Mouse (Mus musculus) layer of hippocampus, adult 18-20 months (tissue): ENCODE results near the gene Tenm4. TPM values are rescaled to one million over a fixed set of nuclear protein-coding genes. Genes with fewer than 3 reads are reported as not detected.

ENCODE experiments used
- DNase-seq, 2 experiments: peaks; one replicate each; pipeline ENCODE4 v3.0.0; 2022; ENCODE audit warnings: low spot score in 2 of 2
- total RNA-seq, 2 experiments: library from RNA; stranded (reverse); gene quantifications; 2 replicates each; pipeline ENCODE4 v1.2.3; 2021

Tenm4 gene
- total RNA-seq, 2 experiments from 2014 or later, result 107 to 108 TPM

DNA sequence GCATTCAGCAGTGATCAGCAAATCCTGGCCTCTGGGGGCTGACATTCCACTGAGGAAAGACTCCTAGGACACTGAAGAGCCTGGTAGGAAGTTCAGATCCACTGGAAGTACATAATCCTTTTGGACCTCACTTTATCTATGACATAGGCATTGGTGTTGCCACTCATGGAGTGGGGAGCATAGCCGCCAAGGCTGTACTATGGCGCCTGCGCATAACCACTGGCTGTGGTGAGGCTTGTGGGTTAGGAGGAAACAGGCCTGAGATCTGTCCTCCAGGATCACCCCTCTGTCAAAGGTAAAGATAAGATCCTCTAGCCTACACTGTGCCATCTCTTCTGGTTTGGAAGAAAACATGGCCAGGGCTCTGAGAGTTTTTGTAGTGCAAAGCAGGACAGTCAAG is 712.3 kb downstream of the Tenm4 start:
- DNase-seq, result no peak

DNA sequence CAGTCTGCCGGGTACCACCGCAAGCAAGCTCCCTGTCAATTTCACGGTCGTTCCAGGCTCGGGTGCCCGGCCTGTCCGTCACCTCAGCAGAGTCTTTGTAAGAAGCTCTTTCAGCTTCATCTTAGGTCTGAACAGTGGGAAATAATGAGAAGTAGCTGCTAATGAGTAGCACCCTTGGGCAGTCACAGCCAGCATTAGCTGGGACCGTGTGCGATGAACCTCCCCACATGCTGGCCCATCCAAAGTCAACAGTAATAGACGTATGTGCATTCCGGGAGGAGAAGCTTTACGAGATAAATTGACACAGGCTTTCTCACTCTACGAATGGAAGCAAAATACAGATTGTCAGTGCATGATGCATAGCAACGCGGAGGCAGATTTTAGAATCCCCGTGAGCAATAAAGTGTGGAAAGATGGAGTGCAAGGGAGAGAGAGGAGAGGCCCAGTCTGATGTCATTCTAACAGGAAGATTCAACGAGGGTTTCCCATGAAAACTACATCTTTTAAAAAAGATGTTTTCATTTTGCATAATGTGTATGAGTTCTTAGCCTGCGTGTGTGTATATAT is 716.1 kb downstream of the Tenm4 start:
- DNase-seq, result no peak

DNA sequence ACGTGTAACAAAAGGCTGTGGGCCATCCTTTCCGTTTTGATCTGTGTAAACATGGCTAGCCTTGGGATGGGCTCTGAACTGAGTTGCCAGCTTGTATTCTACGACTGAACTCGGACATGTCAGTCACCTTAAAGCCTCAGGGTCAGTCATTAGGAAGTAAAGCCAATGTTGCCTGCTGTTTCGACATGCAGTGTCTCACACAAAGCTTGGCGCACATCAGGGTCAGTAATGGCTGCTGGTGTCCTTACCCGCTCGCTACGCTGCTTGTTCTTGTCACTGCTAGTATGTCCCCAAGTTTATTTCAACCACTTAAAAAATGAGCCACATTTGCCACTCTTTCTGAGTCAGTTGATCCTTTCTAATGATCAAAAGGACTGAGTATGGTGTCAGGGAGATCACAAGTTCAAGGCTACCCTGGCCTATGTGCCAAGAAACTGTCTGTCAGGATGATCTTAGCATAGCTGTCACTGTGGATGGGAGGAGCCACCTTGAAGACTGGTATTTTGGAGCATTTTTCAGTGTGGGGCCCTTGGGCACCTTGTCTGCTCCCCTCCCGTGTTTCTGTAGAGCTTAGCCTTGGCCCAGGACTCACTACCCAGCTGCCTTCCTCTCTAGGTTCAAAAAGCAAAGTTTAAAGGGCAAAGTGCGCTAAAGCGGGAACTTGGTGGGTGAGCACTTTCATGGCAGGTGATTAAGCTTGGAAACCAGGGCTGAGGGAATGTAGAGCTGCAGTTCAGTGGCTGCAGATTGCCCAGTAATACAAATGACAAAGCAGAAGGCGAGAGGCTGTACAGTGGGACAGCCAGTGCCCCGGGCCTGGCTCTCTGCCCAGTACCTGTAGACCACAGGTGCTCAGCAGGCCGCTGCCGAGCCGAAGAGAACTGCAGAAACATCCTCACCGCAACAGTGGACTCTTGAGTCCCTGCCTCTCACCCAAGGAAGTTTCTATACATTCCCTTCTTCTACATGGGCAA is 718.3 kb downstream of the Tenm4 start:
- no peak for DNase-seq

DNA sequence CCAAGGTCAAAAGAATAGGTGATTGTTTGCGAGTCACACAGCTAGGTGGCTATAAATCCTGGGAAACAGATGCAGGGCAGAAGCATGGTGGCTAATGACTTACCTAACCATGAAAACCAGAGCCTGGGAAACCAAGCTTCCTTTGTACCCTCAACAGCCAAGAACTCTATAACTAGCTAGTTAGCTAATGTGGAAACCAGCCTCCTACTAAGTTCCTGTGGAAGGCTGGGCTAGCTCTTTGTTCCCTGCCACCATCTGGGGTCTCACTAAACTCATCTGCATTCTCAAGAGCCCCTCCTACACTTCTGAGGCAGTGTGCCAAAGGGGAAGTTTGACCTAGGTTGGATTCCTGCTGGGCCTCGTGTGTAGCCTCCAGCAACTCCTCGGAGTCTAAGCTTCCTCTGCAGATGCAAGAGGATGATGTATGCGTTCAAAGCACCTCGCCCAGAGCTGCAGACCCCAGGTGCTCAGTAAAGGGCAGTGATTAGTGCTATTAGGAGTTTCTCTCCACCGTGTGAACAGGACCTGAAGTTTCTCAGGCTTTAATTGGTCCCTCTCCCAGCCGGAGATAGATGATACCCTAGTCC is 719.1 kb downstream of the Tenm4 start:
- no peak for DNase-seq

DNA sequence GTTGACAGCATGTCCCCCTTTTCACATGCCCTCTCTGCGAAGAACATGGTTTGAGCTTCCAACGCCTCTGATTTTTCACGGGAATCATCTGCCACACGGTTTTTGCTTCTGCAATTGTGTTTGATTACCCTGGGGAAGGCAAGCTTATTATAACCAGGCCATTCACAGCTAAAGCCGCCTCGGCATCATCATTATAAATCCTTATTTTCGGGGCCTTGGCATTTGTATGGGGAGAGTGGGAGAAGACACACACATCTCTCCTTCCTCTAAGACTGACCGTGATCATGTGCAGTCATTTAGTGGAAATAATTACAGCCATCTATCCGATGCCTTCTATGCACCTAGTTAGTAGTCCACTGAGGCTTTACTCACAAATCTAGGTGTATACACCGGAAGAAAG is 719.9 kb downstream of the Tenm4 start:
- no peak for DNase-seq

DNA sequence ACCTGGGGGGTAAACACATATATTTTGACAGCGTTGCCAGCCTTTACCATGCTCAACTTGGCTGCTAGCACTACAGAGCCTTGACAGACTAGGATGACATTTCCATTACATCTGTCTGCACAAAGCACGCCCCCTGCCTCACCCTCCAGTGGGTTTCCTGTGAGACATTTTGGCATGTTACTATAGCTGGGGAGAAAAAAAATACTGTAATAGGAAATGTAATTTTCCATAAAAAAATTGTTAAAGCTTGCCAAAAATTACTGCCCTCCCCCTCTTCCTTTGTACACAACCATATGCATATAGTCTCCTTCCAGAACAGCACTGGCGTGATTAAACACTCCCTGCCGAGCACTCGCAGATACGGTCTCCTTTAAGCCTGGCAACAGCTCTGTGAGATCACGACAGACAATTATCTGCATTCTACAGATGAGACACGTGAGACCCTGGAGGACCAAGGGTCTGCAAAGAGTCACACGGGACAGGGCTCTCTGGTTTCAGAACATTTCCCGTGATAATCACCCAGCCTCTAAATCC is 728.1 kb downstream of the Tenm4 start:
- peak; percentile 45 to 59 for DNase-seq

DNA sequence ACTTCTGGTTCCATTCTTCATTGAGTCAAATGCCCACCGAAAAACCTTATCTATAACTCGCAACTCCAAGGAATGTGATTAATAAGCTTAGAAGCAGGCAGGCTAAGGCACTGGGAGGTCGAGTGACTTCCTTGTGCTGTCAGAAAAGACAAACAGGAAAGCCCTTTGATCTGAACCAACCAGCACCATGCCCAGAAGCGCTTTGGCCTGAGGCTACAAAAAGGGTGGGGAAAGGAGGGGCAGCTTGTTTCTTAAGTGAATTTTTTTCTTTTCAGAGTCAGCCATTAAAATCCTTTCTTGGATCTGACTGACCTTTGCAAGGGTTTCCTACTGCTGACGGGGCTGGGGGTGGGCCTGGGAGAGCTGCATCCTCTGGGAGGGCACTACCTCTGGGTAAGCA is 731.1 kb downstream of the Tenm4 start:
- DNase-seq, result no peak

DNA sequence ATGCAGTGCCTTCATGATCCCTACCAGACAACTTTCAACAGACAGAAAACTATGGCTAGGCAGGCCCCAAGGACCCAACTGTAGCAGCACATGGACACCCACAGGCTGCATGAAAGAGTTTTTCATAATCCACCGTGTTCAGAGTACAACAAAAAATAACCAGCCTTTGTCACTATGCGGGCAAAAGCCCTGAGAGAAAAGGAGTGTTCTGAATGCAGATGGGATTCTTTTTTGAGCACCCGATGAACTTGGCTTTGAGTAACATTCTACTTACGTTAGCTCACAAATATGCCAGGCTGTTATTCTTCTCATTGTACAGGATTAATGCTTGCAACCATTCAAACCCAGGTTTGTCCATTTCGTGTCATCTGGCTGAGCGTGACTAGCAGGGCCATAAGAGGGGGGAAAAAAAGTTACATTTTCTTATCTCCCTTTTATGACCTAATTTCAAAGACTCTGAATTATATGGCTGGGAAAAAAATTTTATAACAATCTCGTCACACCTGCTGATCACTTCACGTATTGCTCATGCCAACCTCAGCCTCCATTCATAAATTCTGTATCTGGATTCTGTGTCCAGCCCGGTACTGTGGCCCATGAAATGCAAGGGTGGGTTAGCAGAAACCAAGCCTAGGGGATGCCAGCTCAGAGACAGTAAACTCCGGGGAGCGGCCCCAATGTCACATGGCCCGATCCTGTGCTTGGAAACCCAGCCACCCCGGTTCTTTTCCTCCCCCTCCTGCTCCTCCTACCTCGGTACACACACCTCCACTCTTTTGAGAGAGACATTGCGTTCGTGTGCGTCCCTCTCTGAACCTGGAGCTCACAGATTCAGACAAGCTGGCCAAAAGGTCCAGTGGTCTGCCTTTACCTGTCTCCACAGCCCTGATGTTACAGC is 732.3 kb downstream of the Tenm4 start:
- peak in 1 of 2 experiments; percentile 58 for DNase-seq

DNA sequence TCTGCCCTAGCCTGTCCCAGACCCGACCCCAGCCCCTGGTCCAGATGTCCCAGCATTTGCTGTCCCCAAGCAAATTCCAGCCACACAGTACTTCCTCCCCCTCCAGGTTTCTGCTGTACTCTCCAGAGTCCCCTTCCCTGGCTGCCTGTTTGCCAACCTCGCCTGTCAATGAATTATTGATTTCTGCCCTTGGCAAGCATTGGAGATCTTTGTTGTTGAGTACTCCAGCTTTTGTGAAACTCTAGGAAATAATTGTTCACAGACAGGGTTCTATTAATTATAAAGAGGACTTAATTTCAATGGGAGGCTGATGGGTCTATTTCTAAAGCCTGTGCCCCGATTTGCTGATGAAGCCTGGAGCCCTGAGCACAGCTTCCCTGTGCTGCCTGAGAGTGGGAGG is 733.4 kb downstream of the Tenm4 start:
- DNase-seq, result no peak

DNA sequence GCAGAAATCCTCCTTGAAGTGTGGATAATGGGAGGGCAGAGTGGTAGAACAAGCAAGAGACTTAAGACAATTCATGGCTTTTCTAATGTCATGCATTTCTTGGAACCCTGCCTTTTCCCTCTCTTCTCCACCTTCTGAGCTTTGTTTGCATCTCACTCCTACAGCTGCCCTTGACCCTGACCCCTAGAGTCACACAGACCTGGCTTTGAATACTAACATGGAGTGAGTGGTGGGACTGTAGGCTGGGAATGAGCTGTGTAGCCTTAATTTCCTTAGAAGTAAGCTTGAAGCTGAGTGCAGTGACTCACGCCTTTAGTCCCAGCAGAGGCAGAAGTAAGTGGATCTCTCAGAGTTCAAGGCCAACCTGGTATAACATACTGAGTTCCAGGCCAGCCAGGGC is 733.9 kb downstream of the Tenm4 start:
- DNase-seq, result no peak

DNA sequence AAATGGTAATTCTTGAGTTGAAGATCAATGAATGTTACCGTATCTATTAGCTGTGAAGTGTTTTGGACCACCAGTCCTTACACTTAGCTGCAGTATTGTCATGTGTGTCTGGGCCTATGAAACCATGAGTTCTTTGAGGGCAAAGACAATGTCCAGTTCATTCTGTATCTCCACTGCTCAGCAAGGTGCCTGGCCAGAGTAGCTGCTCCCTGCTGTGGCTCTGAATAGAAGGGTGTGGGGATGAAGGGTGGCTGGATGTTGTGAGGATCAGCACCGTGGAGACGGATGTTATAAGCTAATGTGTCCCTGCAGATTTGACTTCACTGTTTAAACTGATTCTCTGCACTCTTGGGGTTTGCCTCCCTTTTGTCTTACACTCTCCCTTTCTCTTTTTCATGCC is 734.4 kb downstream of the Tenm4 start:
- no peak for DNase-seq

DNA sequence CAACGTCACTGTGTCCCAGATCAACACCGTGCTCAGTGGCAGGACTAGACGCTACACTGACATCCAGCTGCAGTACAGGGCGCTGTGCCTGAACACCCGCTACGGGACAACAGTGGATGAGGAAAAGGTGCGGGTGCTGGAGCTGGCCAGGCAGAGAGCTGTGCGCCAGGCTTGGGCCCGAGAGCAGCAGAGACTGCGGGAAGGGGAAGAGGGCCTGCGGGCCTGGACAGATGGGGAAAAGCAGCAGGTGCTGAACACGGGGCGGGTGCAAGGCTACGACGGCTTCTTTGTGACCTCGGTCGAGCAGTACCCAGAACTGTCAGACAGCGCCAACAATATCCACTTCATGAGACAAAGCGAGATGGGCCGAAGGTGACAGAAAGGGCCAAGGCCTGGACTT is 735.2 kb downstream of the Tenm4 start:
- DNase-seq, result no peak

DNA sequence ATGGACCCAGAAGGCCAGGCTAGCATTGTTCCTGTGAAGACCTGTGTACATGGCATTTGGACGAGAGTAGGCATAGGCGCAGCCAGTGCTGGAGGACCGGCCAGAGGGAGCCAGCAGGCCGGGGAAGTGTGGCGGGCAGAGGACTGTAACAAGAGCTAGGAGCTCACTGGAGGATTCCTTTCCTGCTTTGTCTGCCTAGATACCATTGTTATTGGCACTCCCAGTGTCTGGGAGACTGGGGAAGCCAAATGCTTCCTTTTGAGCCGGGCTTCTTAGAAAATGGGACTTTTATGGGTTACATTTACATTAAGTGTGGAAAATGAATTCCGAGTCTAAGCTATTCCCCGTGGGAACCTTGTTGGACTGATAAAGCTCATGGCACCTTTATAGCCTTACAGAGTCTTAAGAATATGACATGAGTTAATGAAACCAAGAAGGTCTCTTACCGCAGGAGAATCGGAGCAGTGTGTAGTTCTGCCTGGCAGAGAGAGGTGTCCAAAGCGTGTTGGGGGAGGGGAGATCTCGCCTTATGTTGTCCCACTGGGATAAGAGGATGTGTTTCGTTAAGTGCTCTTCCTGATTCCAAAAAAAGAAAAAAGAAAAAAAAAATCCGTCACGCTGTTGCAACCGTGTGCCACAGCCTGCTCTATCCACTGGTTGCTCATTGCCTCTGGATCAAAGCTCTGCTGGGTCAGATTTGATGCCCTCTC is 737.1 kb downstream of the Tenm4 start:
- DNase-seq, result no peak

DNA sequence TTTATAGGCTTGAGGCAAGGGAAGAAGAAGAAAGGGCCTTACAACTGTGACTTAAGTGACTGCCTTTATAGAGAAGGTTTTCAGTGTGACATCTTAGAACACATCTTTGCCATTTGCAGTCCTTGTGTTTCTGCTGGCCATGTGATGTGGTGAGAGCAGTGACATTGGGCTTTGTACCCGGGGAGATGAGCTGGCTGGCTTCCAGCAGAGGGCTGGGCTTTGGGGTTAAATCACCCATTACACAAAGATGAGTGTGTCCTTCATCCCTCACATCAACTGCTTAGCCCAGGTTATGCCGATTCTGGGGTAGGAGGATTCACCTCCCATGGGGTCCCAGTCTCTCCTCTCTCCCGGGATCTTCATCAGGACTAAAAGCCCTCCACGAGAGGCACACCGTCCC is 738.8 kb downstream of the Tenm4 start:
- DNase-seq, result no peak

DNA sequence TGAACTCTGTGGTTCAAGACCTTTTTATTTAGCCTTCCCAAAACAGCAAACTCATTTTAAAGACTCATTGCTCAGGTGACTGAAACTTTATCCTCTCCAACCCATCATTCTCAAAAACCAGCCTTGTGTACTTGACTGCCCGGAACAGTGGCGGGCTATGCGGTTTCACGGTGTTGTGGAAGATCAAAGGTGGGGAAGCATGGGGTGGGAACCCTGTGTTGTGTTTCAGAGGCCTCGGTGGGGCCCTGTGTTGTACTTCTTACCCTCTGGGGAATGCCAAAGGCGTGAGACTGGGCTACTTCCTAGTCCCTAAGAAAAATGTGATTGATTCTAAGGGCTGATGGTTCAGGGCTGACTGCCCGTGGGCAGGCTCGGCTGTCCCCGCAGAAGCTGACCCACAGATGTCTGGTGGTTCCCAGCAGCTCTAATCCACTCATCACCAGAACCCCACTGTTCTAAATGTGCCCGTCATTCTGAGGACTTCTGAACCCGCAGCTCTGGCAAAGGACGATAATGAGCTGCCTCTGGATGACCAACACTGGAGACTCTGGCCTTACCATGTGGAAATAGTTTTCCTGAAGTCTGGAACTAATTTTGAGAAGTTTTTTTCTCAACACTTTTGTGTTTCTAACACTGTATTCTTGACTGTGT is 739.4 kb downstream of the Tenm4 start:
- DNase-seq, result no peak

DNA sequence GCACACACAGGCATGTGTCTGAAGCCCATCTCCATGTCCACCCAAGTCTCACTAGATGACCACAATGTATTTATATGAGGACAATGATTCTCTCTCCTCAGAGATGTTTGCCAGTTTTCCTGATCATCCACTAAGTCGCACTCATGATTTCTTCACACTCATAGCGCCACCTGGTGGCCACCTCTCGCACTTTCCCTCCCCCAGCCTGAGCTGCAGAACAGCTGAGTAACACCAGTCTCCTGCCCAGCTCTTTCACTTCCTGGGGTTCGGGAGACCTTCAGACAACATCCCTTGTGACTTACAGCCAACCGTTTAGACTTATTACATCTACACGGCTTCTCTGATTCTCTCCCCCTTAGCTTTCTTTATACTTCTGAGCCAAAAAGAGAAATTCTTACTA is 743.0 kb downstream of the Tenm4 start:
- peak; percentile 76 to 94 for DNase-seq

DNA sequence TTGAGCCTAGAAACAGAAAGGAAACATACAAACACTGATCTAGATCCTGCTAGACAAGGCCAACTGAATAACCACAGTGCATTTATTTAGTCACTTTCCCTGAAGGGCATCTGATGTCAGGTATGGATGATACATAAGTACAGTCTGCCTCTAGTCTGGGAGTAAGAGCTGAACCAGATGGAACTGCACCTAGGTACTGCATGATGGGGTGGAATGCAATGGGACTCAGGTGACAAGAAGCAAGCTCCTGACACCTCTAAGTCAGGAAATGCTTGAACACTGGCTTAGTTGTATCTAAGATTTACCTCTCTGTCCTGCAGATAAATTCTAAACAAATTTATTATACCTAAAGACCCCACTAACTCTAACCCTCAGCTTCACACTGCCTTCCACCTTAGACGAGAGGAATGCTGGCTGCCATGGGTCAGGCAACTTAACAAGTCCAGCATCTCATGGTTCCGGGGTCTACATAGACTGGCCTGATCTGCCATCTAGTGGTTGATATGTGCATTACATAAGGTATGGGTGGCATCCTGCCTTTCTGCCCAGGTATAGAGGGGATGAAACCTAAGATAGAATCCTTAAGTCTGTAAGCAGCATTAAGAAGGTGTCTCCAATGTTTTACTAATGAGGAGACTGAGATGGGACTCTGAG is 744.5 kb downstream of the Tenm4 start:
- peak in 1 of 2 experiments; percentile 81 for DNase-seq

DNA sequence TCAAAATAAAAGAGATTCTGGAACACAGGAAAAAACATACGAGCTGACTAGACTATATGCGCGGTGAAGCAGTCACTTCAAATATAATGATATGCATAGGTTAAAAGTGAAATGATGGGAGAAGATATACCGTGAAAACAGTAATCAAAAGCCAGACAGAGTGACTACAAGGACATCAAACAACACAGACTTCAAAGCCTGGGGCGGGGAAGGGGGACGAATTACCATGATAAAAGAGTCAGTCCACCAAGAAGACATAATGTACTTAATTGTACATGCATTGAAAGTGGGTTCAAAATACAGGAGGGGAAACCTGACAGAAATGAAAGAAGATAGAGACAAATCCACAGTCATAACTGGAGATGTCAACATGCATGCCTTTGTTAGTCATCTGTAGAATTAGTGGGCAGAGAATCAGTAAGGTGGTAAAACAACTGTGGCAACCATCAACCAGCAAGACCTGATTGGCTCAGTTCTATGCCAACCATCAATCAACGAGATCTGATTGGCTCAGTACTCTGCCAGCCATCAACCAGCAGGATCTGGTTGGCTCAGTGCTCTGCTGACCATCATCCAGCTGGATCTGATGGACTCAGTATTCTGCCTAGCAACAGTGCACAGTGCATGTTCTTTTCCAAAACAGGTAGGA is 749.5 kb downstream of the Tenm4 start:
- DNase-seq, result no peak

DNA sequence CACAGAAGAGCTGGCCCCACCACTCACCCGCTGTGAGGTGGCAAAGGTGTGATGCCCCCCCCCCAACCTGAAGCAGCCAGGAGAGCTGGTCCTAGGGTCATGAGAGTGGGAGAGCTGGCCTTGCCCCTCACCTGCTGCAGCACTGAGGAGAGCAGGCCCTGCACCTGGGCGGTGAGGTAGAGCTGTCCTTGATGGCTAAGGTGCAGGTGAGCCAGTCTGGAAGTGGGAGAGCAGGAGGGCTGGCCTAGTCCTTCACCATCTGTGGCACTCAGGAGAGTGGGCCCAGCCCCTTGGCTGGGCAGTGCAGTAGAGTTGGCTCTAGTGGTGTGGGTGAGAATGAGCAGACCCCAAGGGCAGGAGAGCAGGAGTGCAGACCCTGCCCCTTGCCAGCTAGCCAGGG is 751.9 kb downstream of the Tenm4 start:
- no peak for DNase-seq
